Mouse (Mus musculus) left cerebral cortex, adult 9 months (tissue): ENCODE results near the gene Nrip3.

ENCODE experiments used
- DNase-seq, 2 experiments: peaks; one replicate each; pipeline ENCODE4 v3.0.0; 2022; ENCODE audit warnings: low spot score in 2 of 2

The Nrip3 gene

DNA sequence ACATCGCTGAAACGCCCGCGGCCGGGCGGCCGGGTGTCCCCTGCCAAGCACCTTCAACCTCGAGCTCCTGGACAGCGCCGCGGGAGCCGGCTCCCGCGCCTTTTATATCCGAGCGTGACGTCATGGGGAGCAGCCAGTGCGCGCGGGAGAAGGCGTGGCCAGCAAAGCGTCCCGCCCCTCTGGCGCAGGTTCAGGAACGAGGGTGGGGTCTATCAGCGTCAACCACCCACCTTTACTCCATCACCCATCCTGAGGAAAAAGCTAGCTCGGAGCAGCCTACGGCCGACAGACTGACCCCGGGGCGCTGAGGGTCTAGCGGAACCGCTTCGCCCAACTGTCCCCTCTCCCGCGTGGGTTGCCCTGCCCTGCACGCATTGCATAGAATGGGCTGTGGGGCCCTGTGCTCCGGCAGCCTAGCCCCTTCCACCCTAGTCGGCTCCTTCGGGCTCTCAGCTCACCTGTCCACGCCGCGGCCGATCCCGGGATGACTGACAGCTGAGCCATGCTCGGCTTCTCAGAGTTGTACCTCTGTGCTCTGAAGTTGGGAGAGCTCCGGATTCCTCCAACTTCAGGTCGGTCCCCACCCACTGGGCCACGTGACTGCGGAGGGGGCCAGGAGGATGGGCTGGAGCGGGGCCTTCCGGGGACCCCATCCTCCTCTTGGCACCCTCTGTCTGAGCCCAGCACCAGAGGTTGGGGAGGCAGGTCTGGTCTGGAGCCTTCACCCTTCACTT is at the start of gene Nrip3:
Nrip3 (minus strand) TSS at position 556 of the 734 bp plus-strand sequence.
- peak; percentile 30 to 61 for DNase-seq

GRCm38 (mm10) chr7:109831376-109831775 is 49.6 kb upstream of the Nrip3 start:
- no peak for DNase-seq

GRCm38 (mm10) chr7:109826911-109827310 is 45.1 kb upstream of the Nrip3 start:
- DNase-seq = no peak

DNA sequence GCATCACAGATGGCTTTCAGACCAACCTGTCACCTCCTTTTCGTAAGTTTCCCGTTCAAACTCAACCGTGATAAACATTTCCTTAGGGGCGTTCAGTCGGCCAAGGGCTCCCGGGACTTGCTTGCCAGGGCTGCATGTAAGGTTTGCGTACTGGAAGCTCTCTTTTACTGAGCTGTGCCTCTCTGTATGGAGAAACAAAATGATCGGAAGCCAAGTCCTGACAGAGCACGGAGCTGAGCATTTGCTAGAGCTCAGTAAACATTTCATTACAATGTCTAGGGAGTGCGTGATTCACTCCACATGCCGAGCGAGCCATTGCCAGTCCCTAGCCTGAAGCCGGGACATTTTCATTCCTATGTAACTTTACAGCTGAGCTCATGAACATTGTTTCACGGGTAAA is 43.5 kb upstream of the Nrip3 start:
- DNase-seq = no peak

- DNase-seq = no peak
These were observed 36.8 kb upstream of the Nrip3 start for GRCm38 (mm10) chr7:109818600-109818999.

- DNase-seq = no peak
These were observed 36.1 kb upstream of the Nrip3 start for GRCm38 (mm10) chr7:109817954-109818353.

DNA sequence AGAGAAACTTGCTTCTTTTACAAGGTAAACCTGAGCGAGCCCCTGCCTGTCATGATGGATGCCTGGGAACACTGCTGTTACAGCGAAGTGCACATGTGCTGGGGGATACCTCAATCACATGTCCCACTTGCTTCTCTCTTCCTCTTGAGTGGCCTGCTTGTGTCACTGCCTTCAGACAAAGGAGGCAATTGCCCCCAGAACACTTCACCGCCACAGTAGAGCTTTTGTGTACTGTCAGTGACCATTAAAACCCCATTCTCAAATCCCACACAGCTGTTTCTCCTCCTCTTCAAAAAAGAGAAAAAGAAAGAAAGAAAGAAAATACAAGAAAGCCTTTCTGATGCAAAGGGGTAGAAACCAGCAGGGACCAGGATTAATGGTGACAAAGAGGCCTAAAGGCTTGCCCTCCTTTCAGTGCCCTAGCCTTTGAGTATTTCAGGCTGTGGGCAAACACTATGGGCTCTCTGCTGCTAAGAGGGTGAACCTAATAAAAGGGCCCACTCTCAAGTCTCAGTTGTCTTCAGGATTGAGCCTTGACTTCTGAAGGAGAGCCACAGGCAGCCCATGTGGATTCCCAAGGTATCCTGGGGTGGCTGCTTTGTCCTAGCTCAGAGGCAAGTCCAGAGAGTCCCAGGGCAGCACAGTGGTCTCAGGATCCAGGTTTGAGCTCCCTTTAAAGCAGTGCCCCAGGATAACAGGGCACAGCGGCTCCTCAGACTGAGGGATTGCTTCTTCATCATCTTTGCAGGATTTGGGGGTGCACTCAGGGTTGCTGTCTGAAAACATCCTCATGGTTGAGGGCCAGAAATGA is 31.7 kb upstream of the Nrip3 start:
- no peak for DNase-seq

- DNase-seq = no peak
These were observed 26.0 kb upstream of the Nrip3 start for GRCm38 (mm10) chr7:109807616-109808485.

GRCm38 (mm10) chr7:109804843-109805242 is 23.0 kb upstream of the Nrip3 start:
- no peak for DNase-seq

DNA sequence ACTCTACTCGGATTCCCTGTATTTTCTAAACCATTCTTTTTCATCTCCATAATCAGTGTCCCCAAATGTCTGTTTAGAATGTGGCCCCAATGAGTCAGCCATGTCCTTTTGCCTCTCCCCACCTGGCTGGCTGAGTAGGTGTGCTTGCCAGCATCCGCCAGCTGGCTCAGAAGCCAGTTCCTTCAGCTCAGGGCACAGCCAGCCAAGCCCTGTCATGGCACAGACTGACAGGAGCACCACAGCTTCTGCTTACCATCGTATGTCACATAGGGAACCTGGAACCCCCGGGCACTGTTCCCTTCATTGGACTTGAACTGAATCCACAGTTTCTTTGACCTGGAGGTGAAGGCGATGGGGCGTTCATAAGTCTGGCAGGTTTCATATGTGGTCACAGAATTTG is 22.5 kb upstream of the Nrip3 start:
- no peak for DNase-seq

DNA sequence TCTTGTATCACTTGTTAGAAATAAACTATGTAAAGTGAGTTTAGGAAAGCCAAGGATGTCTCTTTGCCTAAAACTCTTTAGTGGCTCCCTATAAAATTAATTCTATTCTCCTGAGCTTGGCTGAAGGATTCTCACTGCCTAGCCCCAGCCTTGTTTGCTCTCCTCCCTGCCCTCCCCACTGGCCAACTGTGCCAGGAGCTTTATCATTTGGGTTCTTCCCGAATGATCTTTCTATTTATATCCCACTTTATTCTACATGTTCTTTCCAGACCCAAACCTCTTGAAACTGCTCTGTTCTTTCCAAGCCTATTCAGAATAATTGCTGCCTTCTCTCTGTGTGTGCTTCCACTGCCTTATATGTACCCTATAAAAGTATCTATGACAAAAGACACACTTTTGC is 21.7 kb upstream of the Nrip3 start:
- DNase-seq = no peak

DNA sequence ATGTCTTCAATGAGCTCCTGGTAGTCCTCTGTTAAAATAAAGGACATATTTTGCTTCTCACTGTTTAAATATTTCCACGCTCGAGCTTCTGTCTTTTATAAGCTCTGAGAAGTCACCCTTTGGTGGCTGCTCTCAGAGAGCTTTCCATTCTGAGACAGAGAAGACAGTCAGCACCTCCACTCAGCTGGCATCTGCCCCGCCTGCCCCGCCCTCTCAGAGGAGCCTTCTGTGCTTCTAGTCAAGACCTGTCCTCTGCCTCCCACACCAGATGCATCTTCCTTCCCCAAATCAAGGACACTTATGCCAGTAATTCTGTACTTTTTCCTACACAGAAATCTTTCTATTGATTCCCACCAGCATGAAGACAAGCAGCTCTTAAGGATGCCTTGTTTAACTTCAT is 18.8 kb upstream of the Nrip3 start:
- peak in 1 of 2 experiments; percentile 36 for DNase-seq

GRCm38 (mm10) chr7:109799168-109799567 is 17.3 kb upstream of the Nrip3 start:
- DNase-seq = no peak

- DNase-seq = no peak
These were observed 13.7 kb upstream of the Nrip3 start for GRCm38 (mm10) chr7:109795564-109795963.

- no peak for DNase-seq
These were observed 12.7 kb upstream of the Nrip3 start for GRCm38 (mm10) chr7:109794556-109794955.

GRCm38 (mm10) chr7:109792759-109793158 is 10.9 kb upstream of the Nrip3 start:
- peak in 1 of 2 experiments; percentile 74 for DNase-seq

DNA sequence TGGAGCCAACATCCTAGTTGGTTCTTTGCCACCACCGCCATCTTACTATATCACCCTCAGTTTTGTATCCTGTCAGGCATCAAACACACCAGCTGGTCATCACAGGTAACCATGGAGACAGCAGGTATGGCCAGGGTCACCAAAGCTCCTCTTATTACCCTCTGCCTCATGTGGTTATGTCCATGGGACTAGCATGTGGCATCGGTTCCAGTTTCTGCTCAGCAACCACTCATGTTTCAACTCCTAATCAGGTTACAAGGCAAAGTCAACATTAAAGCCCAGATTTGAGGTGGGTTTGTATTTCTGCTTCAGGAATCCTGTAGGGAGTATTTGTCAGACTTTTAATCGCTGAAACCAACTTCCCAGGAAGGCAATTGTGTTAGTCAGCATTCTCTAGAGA is 9.0 kb upstream of the Nrip3 start:
- no peak for DNase-seq

DNA sequence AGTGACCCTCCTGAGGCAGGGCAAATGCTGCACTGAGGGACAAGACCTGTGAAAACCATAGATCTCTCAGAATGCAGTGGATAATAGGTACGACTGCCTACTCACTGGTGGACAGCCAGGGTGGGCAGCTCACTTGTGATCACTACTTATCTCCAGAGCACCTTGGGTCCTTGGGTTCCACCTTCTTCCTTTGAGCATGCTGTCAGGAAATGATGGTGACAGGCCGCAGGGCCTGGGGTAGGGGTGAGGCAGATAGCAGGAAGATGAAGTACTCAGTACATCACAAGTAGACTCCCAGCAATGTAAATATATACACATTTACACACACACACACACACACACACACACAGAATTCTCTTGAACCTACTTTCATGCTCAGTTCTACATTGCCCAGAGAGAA is 6.0 kb upstream of the Nrip3 start:
- no peak for DNase-seq

- no peak for DNase-seq
These were observed 1.5 kb upstream of the Nrip3 start for GRCm38 (mm10) chr7:109783281-109783680.

- DNase-seq = no peak
These were observed 747 bp downstream of the Nrip3 start for GRCm38 (mm10) chr7:109781087-109781469.

DNA sequence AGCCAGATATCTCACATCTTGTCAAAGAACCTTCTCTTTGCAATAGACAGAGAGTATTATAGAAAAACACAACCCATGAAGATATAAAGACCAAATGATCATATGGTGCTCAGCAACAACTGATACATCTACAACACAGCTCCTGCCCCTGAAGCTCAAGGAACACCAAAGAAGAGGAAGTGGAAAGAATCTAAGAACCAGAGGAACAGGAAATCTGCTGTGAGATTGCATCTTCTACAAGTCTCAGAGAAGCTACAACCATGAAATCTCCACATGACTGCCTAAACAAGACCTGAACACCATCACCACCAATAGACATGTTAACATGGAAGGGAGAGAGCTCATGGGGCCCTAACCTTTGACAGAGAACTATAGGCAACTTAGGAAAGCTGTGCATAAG is 9.6 kb downstream of the Nrip3 start:
- no peak for DNase-seq

GRCm38 (mm10) chr7:109768699-109769383 is 13.0 kb downstream of the Nrip3 start:
- DNase-seq = no peak
